Mouse (Mus musculus): ENCODE results near the gene Gpr68. TPM values are rescaled to one million over a fixed set of nuclear protein-coding genes. Genes with fewer than 3 reads are reported as not detected.

Gpr68 gene
- polyA plus RNA-seq, 1 experiment from 2014 or later, result 0.46 TPM

GRCm38 (mm10) chr12:100875553-100875952 is 32.4 kb downstream of the Gpr68 start:
- no peaks in the 10 kb centered on the region for H3K36me3 ChIP-seq (ENCODE audit: control insufficient read depth, insufficient read depth, low read length)
- no peak overlapping the region for H3K4me2 ChIP-seq (replicated peaks; ENCODE audit: low read depth, low read length)
- no peak for ATAC-seq (ENCODE audit: insufficient number of reproducible peaks, insufficient read depth, low FRiP score, low read depth)
- no peaks in the 10 kb centered on the region for H3K4me1 ChIP-seq (ENCODE audit: control insufficient read depth, insufficient read depth, low read length)
- H3K9ac ChIP-seq (replicated peaks; ENCODE audit: low read depth, low read length), result no peak overlapping the region
- H3K4me3 ChIP-seq (ENCODE audit: low read depth, low read length), result no peak overlapping the region
- H3K27me3 ChIP-seq (ENCODE audit: control insufficient read depth, insufficient read depth, low read length), result no peaks in the 10 kb centered on the region
- no peaks in the 10 kb centered on the region for H3K9me3 ChIP-seq (ENCODE audit: control insufficient read depth, low read depth, low read length)
- 47% methylated on average over 3 of the region's 3 CpGs for WGBS
- no peak overlapping the region for H3K27ac ChIP-seq (ENCODE audit: low read length)

DNA sequence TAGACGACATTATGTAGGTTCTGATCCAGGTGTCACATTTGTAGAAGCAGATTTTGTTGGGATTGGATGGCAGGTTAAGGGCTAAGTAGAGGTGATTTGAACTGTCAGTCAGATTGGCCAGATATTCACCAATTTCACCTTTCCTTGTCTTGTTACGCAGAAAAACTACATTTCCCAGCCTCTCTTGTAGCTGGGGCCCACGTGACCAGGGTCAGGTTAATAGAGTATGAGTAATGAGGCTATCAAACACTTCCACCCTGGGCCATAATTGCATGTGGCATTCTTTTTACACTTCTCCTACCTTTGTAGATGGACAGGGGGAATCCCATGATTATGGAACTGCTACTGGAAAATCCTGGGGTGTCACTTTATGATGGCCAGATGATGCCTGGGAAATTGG is 34.4 kb downstream of the Gpr68 start:
- Histone ChIP-seq H3K36me3 (ENCODE audit: control insufficient read depth, insufficient read depth, low read length) (no peaks in the 10 kb centered on the region), H3K9ac (replicated peaks; ENCODE audit: low read depth, low read length) (no peak overlapping the region), H3K9me3 (ENCODE audit: control insufficient read depth, low read depth, low read length) (peaks cover 3% of the 10 kb centered on the region; the same call in 1 of the 2 replicates), H3K4me3 (ENCODE audit: low read depth, low read length) (no peak overlapping the region), H3K27ac (ENCODE audit: low read length) (no peak overlapping the region), H3K4me1 (ENCODE audit: control insufficient read depth, insufficient read depth, low read length) (no peaks in the 10 kb centered on the region), H3K4me2 (replicated peaks; ENCODE audit: low read depth, low read length) (no peak overlapping the region), H3K27me3 (ENCODE audit: control insufficient read depth, insufficient read depth, low read length) (no peaks in the 10 kb centered on the region)
- no peak for ATAC-seq (ENCODE audit: insufficient number of reproducible peaks, insufficient read depth, low FRiP score, low read depth)
- WGBS, result 78% methylated on average over 3 of the region's 3 CpGs

DNA sequence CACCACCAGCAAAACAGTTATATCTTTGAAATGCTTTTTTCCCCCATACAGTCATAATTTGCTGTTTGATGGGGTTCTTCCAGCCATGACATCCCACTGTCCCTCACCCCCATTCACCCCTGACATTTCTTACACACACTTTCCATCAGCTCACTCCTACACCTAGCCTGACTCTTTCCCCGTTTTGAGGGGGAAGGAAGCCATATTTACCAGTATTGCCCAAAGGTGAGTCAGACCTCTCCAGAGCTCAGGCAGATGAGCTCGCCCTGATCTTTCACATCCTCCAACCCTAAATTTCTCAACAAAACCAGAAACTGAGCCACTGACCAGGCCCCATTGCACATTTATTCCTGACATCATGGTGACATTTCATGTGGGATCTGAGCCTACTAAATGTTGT is 36.2 kb downstream of the Gpr68 start:
- Histone ChIP-seq H3K36me3 (ENCODE audit: control insufficient read depth, insufficient read depth, low read length) (no peaks in the 10 kb centered on the region), H3K27me3 (ENCODE audit: control insufficient read depth, insufficient read depth, low read length) (no peaks in the 10 kb centered on the region), H3K4me1 (ENCODE audit: control insufficient read depth, insufficient read depth, low read length) (no peaks in the 10 kb centered on the region), H3K9ac (replicated peaks; ENCODE audit: low read depth, low read length) (no peak overlapping the region), H3K4me3 (ENCODE audit: low read depth, low read length) (no peak overlapping the region), H3K9me3 (ENCODE audit: control insufficient read depth, low read depth, low read length) (peaks cover 3% of the 10 kb centered on the region; the same call in 1 of the 2 replicates), H3K4me2 (replicated peaks; ENCODE audit: low read depth, low read length) (no peak overlapping the region), H3K27ac (ENCODE audit: low read length) (no peak overlapping the region)
- no peak for ATAC-seq (ENCODE audit: insufficient number of reproducible peaks, insufficient read depth, low FRiP score, low read depth)
- WGBS, result 81% methylated on average over 2 of the region's 2 CpGs

GRCm38 (mm10) chr12:100871234-100871633 is 36.8 kb downstream of the Gpr68 start:
- no peaks in the 10 kb centered on the region for H3K27me3 ChIP-seq (ENCODE audit: control insufficient read depth, insufficient read depth, low read length)
- no peaks in the 10 kb centered on the region for H3K4me1 ChIP-seq (ENCODE audit: control insufficient read depth, insufficient read depth, low read length)
- H3K9ac ChIP-seq (replicated peaks; ENCODE audit: low read depth, low read length), result no peak overlapping the region
- no peak overlapping the region for H3K4me3 ChIP-seq (ENCODE audit: low read depth, low read length)
- ATAC-seq (ENCODE audit: insufficient number of reproducible peaks, insufficient read depth, low FRiP score, low read depth), result no peak
- 93% methylated on average over 6 of the region's 6 CpGs for WGBS
- H3K36me3 ChIP-seq (ENCODE audit: control insufficient read depth, insufficient read depth, low read length), result no peaks in the 10 kb centered on the region
- H3K9me3 ChIP-seq (ENCODE audit: control insufficient read depth, low read depth, low read length), result peaks cover 3% of the 10 kb centered on the region; the same call in 1 of the 2 replicates
- no peak overlapping the region for H3K27ac ChIP-seq (ENCODE audit: low read length)
- no peak overlapping the region for H3K4me2 ChIP-seq (replicated peaks; ENCODE audit: low read depth, low read length)

DNA sequence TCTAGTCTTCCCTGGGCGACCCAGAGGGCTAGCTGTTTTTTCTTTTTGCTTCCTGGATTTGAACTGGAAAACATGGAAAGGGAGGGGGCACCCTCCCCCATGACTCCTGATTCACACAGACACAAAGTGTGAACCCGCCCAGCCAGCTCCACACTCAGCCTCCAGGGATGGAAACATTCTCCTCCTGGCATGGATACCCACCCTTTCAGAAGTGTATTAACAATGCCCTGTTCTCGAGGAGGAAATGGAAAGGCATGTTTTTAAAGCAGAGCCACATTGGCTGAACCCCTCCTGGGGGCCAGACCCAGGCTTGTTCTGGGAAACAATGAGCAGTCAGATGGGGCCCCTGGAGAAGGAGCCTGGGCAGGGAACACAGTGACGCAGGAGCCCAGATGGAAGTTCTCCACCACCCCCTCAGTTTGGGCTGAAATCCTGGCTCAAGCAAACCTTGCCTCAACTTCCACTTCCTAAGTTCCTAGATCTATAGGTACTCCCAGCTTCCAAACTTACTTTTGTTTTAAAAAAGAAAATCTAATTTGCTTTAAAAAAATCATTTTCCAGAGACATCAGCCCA is 39.9 kb downstream of the Gpr68 start:
- peaks cover 3% of the 10 kb centered on the region; the same call in 1 of the 2 replicates for H3K9me3 ChIP-seq (ENCODE audit: control insufficient read depth, low read depth, low read length)
- no peak for ATAC-seq (ENCODE audit: insufficient number of reproducible peaks, insufficient read depth, low FRiP score, low read depth)
- H3K4me3 ChIP-seq (ENCODE audit: low read depth, low read length), result no peak overlapping the region
- H3K4me1 ChIP-seq (ENCODE audit: control insufficient read depth, insufficient read depth, low read length), result no peaks in the 10 kb centered on the region
- 59% methylated on average over 4 of the region's 4 CpGs for WGBS
- no peaks in the 10 kb centered on the region for H3K27me3 ChIP-seq (ENCODE audit: control insufficient read depth, insufficient read depth, low read length)
- H3K36me3 ChIP-seq (ENCODE audit: control insufficient read depth, insufficient read depth, low read length), result no peaks in the 10 kb centered on the region
- no peak overlapping the region for H3K4me2 ChIP-seq (replicated peaks; ENCODE audit: low read depth, low read length)
- no peak overlapping the region for H3K9ac ChIP-seq (replicated peaks; ENCODE audit: low read depth, low read length)
- H3K27ac ChIP-seq (ENCODE audit: low read length), result no peak overlapping the region

- peaks cover 3% of the 10 kb centered on the region; the same call in 1 of the 2 replicates for H3K9me3 ChIP-seq (ENCODE audit: control insufficient read depth, low read depth, low read length)
- H3K9ac ChIP-seq (replicated peaks; ENCODE audit: low read depth, low read length), result no peak overlapping the region; the same call in 1 of the 2 replicates
- H3K4me1 ChIP-seq (ENCODE audit: control insufficient read depth, insufficient read depth, low read length), result no peaks in the 10 kb centered on the region
- no peak overlapping the region for H3K4me3 ChIP-seq (ENCODE audit: low read depth, low read length)
- no peak for ATAC-seq (ENCODE audit: insufficient number of reproducible peaks, insufficient read depth, low FRiP score, low read depth)
- 92% methylated on average over 8 of the region's 8 CpGs for WGBS
- no peaks in the 10 kb centered on the region for H3K36me3 ChIP-seq (ENCODE audit: control insufficient read depth, insufficient read depth, low read length)
- H3K27ac ChIP-seq (ENCODE audit: low read length), result no peak overlapping the region
- H3K27me3 ChIP-seq (ENCODE audit: control insufficient read depth, insufficient read depth, low read length), result no peaks in the 10 kb centered on the region
- H3K4me2 ChIP-seq (replicated peaks; ENCODE audit: low read depth, low read length), result no peak overlapping the region
Observed at GRCm38 (mm10) chr12:100867097-100867496, 40.9 kb downstream of the Gpr68 start.

GRCm38 (mm10) chr12:100865509-100866078 is 42.4 kb downstream of the Gpr68 start:
- no peak overlapping the region for H3K4me2 ChIP-seq (replicated peaks; ENCODE audit: low read depth, low read length)
- no peaks in the 10 kb centered on the region for H3K27me3 ChIP-seq (ENCODE audit: control insufficient read depth, insufficient read depth, low read length)
- no peaks in the 10 kb centered on the region for H3K4me1 ChIP-seq (ENCODE audit: control insufficient read depth, insufficient read depth, low read length)
- H3K4me3 ChIP-seq (ENCODE audit: low read depth, low read length), result no peak overlapping the region
- H3K36me3 ChIP-seq (ENCODE audit: control insufficient read depth, insufficient read depth, low read length), result no peaks in the 10 kb centered on the region
- no peak for ATAC-seq (ENCODE audit: insufficient number of reproducible peaks, insufficient read depth, low FRiP score, low read depth)
- H3K9ac ChIP-seq (replicated peaks; ENCODE audit: low read depth, low read length), result no peak overlapping the region
- H3K9me3 ChIP-seq (ENCODE audit: control insufficient read depth, low read depth, low read length), result peaks cover 3% of the 10 kb centered on the region; the same call in 1 of the 2 replicates
- WGBS, result 71% methylated on average over 11 of the region's 11 CpGs
- no peak overlapping the region for H3K27ac ChIP-seq (ENCODE audit: low read length)

GRCm38 (mm10) chr12:100865072-100865471 is 42.9 kb downstream of the Gpr68 start:
- Histone ChIP-seq H3K27me3 (ENCODE audit: control insufficient read depth, insufficient read depth, low read length) (no peaks in the 10 kb centered on the region), H3K36me3 (ENCODE audit: control insufficient read depth, insufficient read depth, low read length) (no peaks in the 10 kb centered on the region), H3K4me3 (ENCODE audit: low read depth, low read length) (no peak overlapping the region), H3K9me3 (ENCODE audit: control insufficient read depth, low read depth, low read length) (peaks cover 3% of the 10 kb centered on the region; the same call in 1 of the 2 replicates), H3K4me2 (replicated peaks; ENCODE audit: low read depth, low read length) (no peak overlapping the region), H3K27ac (ENCODE audit: low read length) (no peak overlapping the region), H3K9ac (replicated peaks; ENCODE audit: low read depth, low read length) (no peak overlapping the region), H3K4me1 (ENCODE audit: control insufficient read depth, insufficient read depth, low read length) (no peaks in the 10 kb centered on the region)
- no peak for ATAC-seq (ENCODE audit: insufficient number of reproducible peaks, insufficient read depth, low FRiP score, low read depth)
